Mouse (Mus musculus) adrenal gland, adult 18-20 months (tissue): Measurements from ENCODE around the gene Magoh. TPM values are rescaled to one million over a fixed set of nuclear protein-coding genes. Genes with fewer than 3 reads are reported as not detected.

ENCODE experiments used
- DNase-seq, 2 experiments: peaks; one replicate each; pipeline ENCODE4 v3.0.0; 2021 to 2022; ENCODE audit warnings: low spot score in 2 of 2
- long read RNA-seq, 2 experiments: library from polyadenylated mRNA; stranded (forward); transcript quantifications; one replicate each; pipeline ENCODE4 v2.0.0; 2021
- total RNA-seq, 2 experiments: library from RNA; stranded (reverse); gene quantifications; 1 replicate in 1 of 2; 2 replicates in 1 of 2; pipeline ENCODE4 v1.2.3; 2021

Gene Magoh
- total RNA-seq, result 10 to 100 TPM; 75.1 to 82.3 TPM
- long read RNA-seq, experiment 1, transcript Magoh-201 (5 exons, 692 nt), result major isoform, 7 of 7 reads
- long read RNA-seq, experiment 1, partial matches to known transcripts, result 0 of 7 reads
- long read RNA-seq, experiment 1, other reads (novel, unspliced or antisense), result 0 of 7 reads
- long read RNA-seq, experiment 2, transcript Magoh-201 (5 exons, 692 nt), result major isoform, 18 of 19 reads
- long read RNA-seq, experiment 2, partial matches to known transcripts, result 1 of 19 reads
- long read RNA-seq, experiment 2, other reads (novel, unspliced or antisense), result 0 of 19 reads

DNA sequence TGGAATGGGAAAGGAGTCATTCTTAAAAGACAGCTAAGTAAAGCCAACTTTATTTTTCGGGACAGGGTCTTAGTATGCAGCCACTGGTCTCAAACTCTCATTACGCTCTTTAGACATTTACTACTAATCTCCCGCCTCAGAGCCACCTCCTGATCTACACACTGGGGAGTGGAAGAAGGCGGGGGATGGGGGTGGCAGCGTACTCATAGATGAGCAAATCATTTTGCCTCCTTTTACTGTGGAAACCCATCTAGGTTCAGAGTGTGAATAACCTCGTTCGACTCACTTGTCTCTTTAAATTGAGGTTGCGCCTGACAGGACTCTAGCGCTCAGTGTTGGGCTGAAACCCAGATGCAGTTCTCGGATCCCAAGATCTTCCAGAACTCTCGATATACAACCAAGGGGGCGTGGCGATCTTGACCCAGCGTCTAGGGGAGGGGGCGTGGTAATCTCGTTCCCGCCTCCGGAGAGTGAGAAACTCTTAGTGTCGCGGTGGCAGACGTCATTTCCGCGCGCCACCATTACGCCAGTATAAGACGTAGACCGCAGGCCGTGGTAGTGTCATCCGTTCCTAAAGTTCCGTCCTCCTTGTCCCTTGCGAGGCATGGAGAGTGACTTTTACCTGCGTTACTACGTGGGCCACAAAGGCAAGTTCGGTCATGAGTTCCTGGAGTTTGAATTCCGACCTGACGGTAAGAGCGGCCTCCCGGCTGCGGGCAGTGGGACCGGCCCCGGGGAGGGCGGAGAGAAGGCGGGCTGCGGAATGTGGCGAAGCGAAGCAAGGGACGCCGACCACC is at the start of gene Magoh:
Gene Magoh (plus strand): TSS at position 502 of the 797 bp plus-strand sequence.
- DNase-seq, result peak; percentile 95 to 96

DNA sequence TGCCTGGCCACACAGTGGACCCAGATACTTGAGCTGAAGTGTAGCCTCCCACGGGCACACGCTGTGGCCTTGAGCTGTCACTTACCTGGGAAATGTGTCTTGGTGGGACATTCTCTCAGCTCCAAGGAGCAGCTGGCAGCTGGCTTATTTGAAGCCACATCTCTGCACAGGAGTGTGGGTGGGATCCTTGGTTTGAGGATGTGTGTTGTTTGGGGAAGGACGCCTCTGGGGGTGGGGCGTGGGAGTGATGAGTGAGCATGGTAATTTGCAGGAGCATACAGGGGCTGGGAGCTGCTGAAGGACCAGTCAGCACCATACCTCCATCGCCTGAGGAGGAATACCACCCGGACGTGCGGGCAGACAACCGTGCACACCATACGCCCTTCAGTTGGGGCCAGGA is 49.4 kb upstream of the Magoh start:
- no peak for DNase-seq

DNA sequence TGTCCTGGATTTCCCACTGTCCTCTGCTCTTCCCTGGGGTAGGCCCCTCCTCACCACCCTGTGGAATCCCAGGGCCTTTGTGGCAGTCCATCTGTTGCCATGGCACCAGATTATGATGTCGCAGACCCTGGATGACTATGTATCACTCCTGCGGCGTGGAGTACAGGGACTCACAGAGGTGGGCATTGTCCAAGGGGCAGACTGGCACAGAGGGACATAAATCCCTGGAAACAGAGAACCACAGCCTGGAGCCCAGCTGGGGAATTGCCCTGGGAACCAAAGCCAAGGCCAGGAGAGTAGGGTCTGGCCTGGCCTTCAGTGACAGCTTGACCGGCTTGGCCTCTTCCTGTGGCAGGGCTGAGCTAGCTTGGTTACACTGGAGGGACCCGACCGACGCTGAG is 48.7 kb upstream of the Magoh start:
- DNase-seq, result no peak

DNA sequence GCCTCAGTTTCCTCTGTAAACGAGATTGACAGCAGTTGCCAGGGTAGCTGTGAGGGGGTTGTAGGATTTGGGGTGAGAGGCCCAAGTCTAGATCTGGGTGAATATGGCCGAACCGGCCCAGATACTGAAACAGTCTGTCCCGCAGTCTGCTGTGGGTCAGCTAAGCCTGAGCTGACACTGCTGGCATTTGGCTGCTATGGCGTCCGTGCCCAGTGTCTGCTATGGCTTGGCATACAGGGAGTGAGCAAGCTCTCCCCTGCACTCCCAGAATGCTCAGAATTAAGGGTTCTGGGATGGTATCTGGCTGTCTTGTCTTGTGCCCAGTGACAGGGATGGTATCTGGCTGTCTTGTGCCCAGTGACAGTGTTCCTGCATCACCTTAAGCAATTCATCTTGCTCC is 47.9 kb upstream of the Magoh start:
- DNase-seq, result no peak

DNA sequence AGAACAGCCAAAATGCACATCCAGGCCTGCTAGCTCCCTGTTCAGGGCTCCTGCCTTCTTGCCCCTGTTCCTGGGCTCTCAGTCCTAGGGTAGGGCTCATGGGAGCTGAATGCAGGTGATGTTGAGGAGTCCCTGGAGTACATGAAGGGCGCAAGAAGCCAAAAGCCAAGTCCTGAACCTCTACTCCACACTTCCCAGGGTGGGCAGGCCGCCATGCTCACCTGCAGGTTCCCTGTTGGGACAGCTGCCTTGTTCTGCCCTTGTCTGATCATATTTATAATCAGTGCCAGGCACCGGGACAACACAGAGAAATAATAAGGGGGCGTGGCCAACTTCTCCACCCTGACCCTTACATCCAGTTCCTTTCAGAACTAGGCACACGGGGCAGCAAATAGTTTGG is 46.0 kb upstream of the Magoh start:
- no peak for DNase-seq

DNA sequence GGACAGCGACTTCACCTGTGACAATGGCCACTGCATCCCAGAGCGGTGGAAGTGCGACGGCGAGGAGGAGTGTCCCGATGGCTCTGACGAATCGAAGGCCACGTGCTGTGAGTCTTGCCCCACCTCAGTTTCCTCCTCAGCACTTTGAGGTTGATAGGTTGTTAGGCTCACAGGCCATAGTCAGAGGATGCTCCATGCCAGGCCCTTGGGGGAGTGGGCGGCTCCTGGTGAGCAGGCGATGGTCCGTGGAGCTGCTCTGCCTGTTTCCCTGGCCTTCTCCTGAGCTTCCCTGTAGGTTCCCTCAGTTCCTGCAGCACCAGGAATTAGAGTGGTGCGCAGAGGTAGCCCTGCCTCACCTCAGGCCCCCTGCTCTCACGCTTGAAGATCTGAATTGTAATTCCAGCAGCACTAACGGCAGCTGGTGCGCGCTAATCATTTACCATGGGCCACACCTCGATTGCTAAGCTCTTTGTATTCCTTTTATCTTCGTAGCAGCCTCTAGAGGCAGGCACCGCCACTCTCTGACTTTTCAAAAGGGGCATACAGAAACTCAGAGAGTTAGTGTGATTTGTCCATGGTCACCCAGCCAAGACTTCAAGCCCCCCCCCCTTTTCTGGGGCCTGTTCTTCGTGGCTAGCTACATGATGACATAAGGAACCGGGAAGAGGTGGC is 44.8 kb upstream of the Magoh start:
- DNase-seq, result no peak

DNA sequence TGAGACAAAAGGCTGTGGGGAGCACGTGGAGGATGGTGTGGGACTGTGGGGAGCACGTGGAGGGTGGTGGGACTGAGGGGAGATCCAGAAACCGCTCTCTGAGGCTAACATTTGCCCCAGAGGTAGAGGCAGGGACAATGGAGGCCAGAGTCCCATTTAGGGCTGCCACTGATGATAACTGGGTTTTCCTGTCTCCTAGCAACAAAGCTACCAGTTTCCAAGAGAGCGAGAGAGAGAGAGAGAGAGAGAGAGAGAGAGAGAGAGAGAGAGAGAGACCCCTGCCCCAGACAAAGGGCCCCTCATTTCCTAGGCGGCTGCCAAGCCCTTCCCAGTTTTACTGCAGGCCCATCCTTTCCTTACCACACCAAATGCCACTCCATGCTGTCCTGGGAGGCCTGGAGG is 44.0 kb upstream of the Magoh start:
- no peak for DNase-seq

DNA sequence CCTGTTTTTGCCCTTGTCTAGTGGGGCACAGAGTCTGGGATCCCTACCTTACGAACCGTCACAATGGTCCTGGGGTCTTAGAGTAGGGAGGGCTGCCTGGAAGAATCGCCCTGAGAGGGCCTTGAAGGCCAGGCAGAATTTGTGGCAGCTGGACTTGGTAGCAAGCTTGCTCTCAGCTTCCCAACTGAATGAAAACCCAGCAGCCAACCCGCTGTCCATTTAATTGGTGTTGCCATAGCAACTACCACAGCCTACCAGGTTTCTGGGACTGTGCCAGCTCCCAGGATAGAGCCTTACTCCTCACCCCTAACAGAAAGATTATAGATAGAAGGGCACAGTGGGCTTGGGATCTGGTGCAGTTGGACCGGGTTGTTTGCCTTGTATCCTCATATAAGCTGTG is 42.8 kb upstream of the Magoh start:
- peak in 1 of 2 experiments; percentile 25 for DNase-seq

DNA sequence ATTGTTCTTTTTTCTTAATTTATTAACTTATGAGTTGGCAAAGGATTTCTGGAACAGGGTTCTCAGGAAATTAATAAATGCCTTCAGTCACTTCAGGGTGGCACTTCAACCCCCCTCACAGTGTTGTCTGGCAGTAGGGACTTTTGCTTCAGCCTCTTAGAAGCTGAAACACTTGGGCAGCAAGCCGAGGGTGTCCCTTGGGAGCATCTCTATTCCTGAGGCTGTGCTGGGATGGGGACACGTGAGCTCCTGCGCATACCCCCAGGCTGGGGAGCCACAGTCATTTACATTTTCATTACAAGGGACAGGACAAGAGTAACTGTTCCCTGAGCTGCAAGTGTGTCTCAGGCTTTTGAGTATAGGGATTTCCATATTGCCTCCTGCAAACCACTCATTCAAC is 41.6 kb upstream of the Magoh start:
- no peak for DNase-seq

DNA sequence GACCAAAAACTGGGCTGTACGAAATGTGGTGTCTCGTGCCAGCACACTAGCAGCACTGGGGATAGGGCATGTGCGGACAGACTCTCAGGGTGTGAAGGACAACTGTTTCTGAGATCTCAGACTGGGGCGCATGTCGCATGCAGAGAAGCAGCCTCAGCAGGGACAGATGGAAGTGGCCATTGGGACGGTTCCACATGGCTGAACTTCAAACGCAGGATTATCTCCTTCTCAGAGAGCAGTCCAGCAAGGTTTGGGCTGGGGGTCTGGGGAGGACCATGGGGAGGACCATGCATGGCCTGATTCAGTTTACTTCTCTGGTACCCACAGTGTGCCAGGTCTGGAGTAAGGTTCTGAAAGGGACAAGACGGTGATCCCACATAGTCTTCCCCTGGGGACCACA is 35.9 kb upstream of the Magoh start:
- no peak for DNase-seq

DNA sequence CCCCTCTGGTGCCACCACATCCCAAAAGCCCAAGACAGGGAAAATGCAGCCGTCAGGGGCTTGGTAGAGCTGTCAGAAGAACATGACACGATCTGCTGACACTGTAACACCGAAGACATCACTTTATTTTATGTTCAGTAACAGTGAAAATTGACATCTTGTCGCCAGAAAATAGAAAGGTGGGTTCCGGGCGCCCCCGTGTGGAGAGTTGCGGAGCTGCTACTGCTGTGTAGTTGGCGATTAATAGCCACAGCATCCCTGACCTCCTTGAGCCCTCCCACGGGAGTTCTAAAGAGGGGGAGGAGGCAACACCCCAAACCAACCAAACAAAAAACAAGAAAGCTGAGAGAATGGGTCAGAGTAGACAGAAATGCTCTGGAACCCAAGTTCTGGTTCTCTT is 34.6 kb upstream of the Magoh start:
- DNase-seq, result peak; percentile 77 to 81

DNA sequence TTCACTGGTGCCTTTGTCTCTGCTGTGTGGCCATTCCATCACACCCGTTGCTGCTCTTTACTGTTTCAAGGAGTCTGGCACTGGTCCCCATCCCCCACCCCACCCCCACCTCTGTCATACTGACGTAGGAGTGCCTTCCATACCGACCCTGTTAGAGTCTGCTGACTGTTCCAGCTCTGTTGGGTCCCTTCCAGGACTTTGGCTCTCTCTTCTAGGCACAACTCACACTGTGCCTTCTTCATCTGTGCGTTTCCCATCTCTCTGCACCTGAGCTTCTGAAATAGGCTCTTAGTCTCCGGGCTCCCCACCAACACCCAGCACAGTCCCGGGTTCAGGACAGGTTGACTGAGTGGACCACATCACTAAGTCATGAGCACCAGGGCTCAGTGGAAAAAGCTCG is 32.8 kb upstream of the Magoh start:
- no peak for DNase-seq

DNA sequence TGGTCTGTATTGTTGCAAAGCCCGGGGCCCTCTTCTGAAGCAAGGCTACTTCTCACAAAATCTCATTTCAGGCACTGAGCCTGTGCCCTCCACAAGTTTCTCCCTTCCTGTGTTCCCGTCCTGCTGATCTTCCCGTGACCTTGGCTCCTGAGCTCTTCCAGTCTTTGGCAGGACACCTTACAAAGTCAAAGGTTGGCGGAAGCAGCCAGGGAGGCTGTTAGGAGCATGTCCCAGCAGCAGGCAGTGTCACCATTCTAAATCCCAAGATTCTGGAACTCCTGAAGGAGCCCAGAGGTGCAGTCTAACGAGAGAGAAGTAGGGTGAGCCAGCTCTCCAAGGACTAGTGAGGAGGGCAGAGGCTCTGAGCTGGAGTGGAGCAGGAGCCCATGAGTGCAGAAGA is 31.0 kb upstream of the Magoh start:
- DNase-seq, result no peak

DNA sequence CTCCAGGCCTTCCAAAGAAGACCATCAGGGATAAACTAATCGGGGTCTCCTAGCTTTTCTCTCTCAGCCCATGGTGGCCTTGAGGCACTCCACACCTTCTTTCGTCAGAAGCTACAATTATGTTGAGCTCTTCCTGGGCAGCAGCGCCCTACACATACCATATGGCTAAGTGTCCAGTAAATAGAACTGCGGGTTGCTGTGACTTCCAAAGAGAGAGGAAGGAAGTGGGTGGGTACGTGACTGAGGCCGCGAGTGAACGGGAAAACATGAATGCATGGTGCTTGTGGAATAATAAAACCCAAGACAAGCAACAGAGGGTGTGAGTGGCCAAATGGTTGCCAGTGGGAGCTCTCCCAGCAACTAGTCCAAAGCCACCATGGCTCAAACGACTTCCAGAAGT is 29.9 kb upstream of the Magoh start:
- DNase-seq, result no peak

DNA sequence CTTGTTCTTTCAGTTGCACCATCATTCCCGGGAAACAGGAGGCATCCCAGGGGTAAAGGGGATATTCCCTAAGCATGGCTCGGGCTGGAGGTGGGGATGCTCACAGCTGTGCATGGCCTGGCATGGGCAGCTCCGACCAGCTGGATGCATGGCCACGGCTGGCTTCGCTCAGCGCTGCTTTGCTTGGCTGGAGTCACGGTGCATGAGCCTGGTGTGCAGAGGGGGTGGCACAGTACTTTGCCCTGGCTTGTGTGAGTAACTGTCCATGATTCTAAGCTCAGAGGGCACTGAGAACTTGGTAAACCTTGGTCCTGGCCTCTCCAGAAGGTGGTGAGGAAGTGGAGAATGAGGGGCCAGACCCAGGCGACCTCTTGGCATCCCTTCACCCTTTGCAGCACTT is 29.5 kb upstream of the Magoh start:
- no peak for DNase-seq

DNA sequence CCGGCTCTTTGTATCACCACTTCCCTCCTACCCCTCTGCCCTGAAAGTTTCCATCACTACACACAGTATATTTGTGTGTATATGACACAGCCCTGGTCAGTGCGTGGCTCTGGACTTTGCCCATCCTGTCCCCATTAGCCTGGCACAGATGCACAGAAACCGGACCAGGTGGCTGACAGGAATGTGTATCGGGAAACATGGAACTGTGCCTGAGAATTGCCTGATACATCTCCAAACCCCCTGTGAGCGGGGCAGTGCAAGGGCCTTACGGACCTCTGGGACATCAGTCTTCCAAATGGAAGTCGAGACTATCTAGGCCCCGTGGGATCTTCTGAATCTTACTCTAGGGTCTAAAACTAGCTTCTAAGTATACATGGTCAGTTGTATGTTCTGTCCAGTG is 26.2 kb upstream of the Magoh start:
- DNase-seq, result no peak

DNA sequence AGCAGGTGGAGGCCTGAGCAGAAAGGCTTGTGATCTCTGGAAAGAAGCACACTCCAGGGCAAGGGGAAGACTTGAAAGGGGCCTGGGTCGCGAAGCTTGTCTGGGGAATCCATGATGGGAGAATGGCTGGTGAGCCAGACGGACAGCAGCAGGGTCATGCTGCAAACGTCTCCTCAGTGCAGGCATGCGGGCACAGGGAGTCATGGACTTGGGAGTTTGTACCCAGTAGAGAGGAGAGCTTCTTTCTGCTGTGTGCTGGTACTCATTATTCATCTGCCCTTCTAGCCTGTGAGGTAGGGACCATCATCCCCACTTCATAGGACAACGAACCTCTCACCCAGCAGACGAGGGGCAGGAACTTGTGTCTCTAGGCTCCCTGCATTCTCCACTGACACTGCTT is 25.7 kb upstream of the Magoh start:
- DNase-seq, result no peak

DNA sequence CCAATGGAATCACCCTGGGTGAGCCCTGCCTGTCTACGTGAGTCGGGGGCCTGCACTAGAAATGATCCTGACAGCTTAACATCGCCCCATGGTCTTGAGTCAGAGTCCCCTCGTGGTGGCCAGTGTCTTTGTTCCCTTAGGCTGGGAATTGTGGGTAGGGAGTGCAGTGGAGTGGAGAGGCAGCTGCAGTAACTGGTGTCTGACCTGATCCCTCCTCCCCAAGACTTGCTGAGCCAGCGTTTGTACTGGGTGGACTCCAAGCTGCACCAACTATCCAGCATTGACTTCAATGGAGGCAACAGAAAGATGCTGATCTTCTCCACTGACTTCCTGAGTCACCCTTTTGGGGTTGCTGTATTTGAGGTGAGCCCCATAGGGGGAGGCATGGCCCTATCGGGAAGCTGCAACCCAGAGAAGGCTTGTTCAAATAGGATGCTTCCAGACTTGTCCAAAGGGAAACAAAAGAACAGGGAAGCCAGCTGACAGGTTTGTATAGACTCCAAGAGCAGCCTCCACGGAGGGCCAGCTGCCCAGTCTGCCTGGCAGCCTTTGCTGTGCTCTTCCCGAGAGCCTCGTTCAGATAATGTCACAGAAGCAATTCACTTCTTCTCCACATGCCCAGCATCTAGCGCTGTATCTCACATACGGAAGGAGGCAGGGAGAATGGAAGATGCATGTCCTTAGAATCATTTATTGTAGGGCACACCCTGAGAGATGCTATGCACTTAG is 22.4 kb upstream of the Magoh start:
- DNase-seq, result no peak

DNA sequence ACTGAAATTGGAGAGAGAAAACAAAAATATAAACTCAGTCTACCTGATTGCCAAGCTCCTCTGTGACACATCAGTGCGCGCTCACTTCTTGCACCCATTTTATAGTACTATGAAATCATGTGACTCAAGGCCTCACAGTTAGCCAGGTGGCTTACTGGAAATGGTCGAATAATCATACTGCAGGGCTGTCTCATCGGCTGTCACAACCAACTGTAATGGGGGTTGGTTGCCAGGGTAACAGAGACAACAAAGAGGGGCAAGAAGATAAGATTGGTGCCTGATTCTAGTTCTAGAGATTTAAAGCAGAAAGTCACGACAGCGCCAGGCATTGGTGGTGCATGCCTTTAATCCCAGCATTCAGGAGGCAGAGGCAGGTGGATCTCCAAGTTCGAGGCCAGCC is 20.6 kb upstream of the Magoh start:
- DNase-seq, result no peak

DNA sequence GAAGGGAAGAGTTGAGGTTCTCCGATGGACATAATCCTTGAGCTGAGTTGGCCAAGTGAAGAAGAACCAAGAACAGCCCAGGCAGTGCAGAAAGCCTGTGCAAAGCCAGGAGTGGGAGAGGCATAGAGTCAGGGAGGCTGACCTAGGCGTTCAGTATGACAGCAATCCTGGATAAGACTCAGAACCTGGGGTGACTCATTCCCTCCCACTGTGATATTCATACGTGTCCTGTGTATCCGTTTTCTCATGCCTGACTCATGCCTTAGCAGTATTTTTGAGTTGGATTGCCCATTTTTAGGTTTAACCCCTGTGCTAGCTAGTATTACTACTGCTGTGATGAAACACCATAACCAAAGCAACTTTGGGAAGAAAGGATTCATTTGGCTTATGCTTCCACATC is 14.7 kb upstream of the Magoh start:
- no peak for DNase-seq

DNA sequence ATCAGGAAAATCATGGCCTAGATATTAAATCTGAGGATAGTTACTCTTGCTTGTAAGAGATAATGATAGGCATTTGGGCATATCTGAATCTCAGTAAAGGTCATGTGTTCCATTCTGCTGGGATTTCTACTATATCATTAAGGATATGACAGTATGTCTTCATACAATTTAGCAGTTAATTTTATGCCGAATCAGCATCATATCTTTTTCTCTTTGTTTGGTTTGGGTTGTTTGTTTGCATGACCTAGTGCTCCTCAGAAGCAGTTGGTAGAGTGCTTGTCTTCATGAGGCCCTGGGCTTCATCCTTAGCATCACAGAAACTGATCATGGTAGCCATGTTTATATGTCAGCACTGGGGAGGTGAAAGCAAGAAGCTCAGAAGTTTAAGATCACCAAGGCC is 2.1 kb downstream of the Magoh start:
- no peak for DNase-seq

DNA sequence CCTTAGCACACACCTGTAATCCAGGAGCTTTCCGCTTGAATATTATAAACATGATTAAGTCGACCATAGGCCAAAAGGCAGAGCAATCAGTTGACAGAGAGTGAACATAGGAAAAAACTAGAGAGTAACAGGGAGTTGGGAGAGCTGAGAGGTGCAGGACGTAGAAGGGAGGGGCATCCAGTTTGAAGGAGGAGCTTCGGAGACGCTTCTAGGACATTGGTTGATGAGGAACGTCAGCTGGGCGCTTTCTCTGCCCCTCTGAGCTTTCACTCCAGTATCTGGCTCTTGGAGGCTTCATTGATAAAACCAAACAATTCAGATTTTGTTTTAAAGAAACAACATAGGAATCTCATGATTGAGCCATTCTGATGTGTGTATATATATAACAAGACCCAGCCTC is 6.8 kb downstream of the Magoh start:
- DNase-seq, result no peak
